Mouse (Mus musculus): ENCODE measurements around the gene Mtch2. TPM values are rescaled to one million over a fixed set of nuclear protein-coding genes. Genes with fewer than 3 reads are reported as not detected.

Mtch2 gene
- polyA plus RNA-seq, 1 experiment from 2014 or later = 142 TPM

Other genes with a start within 250 kb of the Mtch2 start
- 60.3 and 61.3 TPM in 2 replicates for gene Nup160, start 169.9 kb upstream of the Mtch2 start, polyA plus RNA-seq (2016; fragmentation: Nextera tagmentation; extraction: Ambion mirVana)
- 62.9 and 67.1 TPM in 2 replicates for gene Fnbp4, start 101.8 kb upstream of the Mtch2 start, polyA plus RNA-seq (2016; fragmentation: Nextera tagmentation; extraction: Ambion mirVana)
- gene Agbl2, start 64.4 kb upstream of the Mtch2 start, polyA plus RNA-seq (2016; fragmentation: Nextera tagmentation; extraction: Ambion mirVana) = 0.07 TPM in 2 replicates
- gene C1qtnf4, start 38.7 kb downstream of the Mtch2 start, polyA plus RNA-seq (2016; fragmentation: Nextera tagmentation; extraction: Ambion mirVana) = 6.6 and 7.3 TPM in 2 replicates
- 22.6 and 26.0 TPM in 2 replicates for gene Kbtbd4, start 57.6 kb downstream of the Mtch2 start, polyA plus RNA-seq (2016; fragmentation: Nextera tagmentation; extraction: Ambion mirVana)
- gene Ndufs3, start 57.7 kb downstream of the Mtch2 start, polyA plus RNA-seq (2016; fragmentation: Nextera tagmentation; extraction: Ambion mirVana) = 171 and 177 TPM in 2 replicates
- gene Celf1, start 93.2 kb downstream of the Mtch2 start, polyA plus RNA-seq (2016; fragmentation: Nextera tagmentation; extraction: Ambion mirVana) = 79.4 and 81.3 TPM in 2 replicates
- gene Rapsn, start 188.5 kb downstream of the Mtch2 start, polyA plus RNA-seq (2016; fragmentation: Nextera tagmentation; extraction: Ambion mirVana) = 0.57 and 0.94 TPM in 2 replicates
- gene Psmc3, start 206.9 kb downstream of the Mtch2 start, polyA plus RNA-seq (2016; fragmentation: Nextera tagmentation; extraction: Ambion mirVana) = 220 and 223 TPM in 2 replicates
- gene Slc39a13, start 223.3 kb downstream of the Mtch2 start, polyA plus RNA-seq (2016; fragmentation: Nextera tagmentation; extraction: Ambion mirVana) = 15.1 and 15.3 TPM in 2 replicates
- 16.8 and 18.5 TPM in 2 replicates for gene Spi1, start 235.2 kb downstream of the Mtch2 start, polyA plus RNA-seq (2016; fragmentation: Nextera tagmentation; extraction: Ambion mirVana)

All from liver, embryonic 12.5 days (tissue).